Mouse (Mus musculus) liver, embryonic 14.5 days (tissue): ENCODE measurements around the gene Tmtc4.

Source experiments
- CTCF ChIP-seq: IDR thresholded peaks from 2 replicates; pipeline ENCODE4 v1.5.1; 2016; ENCODE audit warnings: antibody characterized with exemption, low read depth, control low read depth
- EP300 ChIP-seq: IDR thresholded peaks from 2 replicates; pipeline ENCODE4 v1.6.1; 2016; ENCODE audit warnings: antibody characterized with exemption, low read depth

- TF ChIP-seq CTCF (no peak), EP300 (no peak)
These were observed 111.8 kb downstream of the Tmtc4 start for GRCm38 (mm10) chr14:122871841-122872580.
